Mouse (Mus musculus) neural tube, embryonic 10.5 days (tissue): ENCODE results near the gene Id2.

Experiments
- DNase-seq: peaks from one replicate; pipeline ENCODE4 v3.0.0-alpha.2; 2017; ENCODE audit warnings: low spot score; ENCODE audit errors: extremely low spot score

The Id2 gene

GRCm38 (mm10) chr12:25083260-25084178, 13.4 kb downstream of the Id2 start:
- no peak for DNase-seq

GRCm38 (mm10) chr12:25074344-25074743, 22.6 kb downstream of the Id2 start:
- DNase-seq: no peak

GRCm38 (mm10) chr12:25073374-25073773, 23.6 kb downstream of the Id2 start:
- no peak for DNase-seq

- no peak for DNase-seq
Measured at GRCm38 (mm10) chr12:25062264-25062663, 34.7 kb downstream of the Id2 start.

GRCm38 (mm10) chr12:25060901-25061300, 36.0 kb downstream of the Id2 start:
- no peak for DNase-seq

- DNase-seq: no peak
Measured at GRCm38 (mm10) chr12:25059487-25060200, 37.3 kb downstream of the Id2 start.

GRCm38 (mm10) chr12:25054963-25055362, 42.0 kb downstream of the Id2 start:
- no peak for DNase-seq

GRCm38 (mm10) chr12:25054511-25054910, 42.4 kb downstream of the Id2 start:
- DNase-seq: no peak

- DNase-seq: no peak
Measured at GRCm38 (mm10) chr12:25049253-25049652, 47.7 kb downstream of the Id2 start.

- DNase-seq: no peak
Measured at GRCm38 (mm10) chr12:25044579-25044978, 52.4 kb downstream of the Id2 start.

GRCm38 (mm10) chr12:25044056-25044455, 52.9 kb downstream of the Id2 start:
- DNase-seq: no peak
